Mouse (Mus musculus) ES-Bruce4 (cell line): ENCODE measurements around the gene Spred2.

Experiments used
- CTCF ChIP-seq: IDR thresholded peaks from one replicate; pipeline ENCODE4 v1.8.1; 2011; ENCODE audit warnings: low read depth, low read length
- EP300 ChIP-seq: IDR thresholded peaks from 2 replicates; pipeline ENCODE4 v1.6.1; 2011; ENCODE audit warnings: low read depth, low read length; ENCODE audit not compliant: insufficient read depth

DNA sequence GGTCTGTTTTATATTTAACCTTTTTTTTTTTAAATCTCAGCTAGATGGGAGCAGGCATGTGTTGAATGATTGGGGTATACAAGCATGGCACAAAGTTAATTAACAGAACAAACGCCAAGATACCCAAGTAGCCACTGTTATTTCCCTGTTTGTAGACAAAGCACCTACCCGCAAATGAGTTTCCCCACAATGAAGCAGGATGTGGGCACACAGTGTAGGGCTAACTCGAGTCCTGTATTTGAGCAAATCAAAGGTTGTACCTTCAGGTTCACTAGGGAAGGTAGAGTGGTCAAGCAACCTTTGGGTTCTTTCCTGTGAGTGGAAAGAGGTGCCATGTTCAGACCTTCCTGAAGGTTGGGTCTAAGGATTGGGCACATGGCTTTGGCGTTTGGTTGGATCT, 41.5 kb downstream of the Spred2 start:
- TF ChIP-seq EP300 (no peak), CTCF (no peak)
